Mouse (Mus musculus) heart, postnatal 0 days (tissue): Measurements from ENCODE around the gene 1700019A02Rik.

Experiments
- CTCF ChIP-seq: IDR thresholded peaks from 2 replicates; pipeline ENCODE4 v1.5.1; 2016; ENCODE audit warnings: antibody characterized with exemption, control low read depth, low read depth
- EP300 ChIP-seq: IDR thresholded peaks from 2 replicates; pipeline ENCODE4 v1.6.1; 2016; ENCODE audit warnings: antibody characterized with exemption, low read depth

- TF ChIP-seq CTCF (no peak), EP300 (no peak)
Observed at GRCm38 (mm10) chr1:53187536-53187935, at the start of gene 1700019A02Rik.
